Mouse (Mus musculus): ENCODE measurements at regions not wholly inside any gene's neighbourhood (a gene's known extent, or its start where the extent isn't known, plus 50 kb on each side); places are given as distances from the start of the nearest gene placed in this dataset.
"Not testable (repeated sequence)": the region's sequence is repeated elsewhere in the genome, so short reads cannot be mapped to it uniquely, and the experiment has no call there.

- H3K27me3 ChIP-seq (ENCODE audit: insufficient read depth, poor library complexity, severe bottlenecking); H3K36me3 ChIP-seq; H3K9me3 ChIP-seq: not testable (repeated sequence)
- peak; percentile 57 for DNase-seq (ENCODE audit: low spot score)
- Histone ChIP-seq H3K27ac (peak overlapping the region; percentile 93), H3K4me1 (replicated peaks) (peaks cover 37% of the 10 kb centered on the region), H3K4me3 (peak overlapping the region; percentile 24; the same call in 1 of the 2 replicates)
- WGBS: 5% methylated on average over 2 of the region's 2 CpGs
Observed at GRCm38 (mm10) chrX:103532620-103533199, 97.7 kb upstream of the Zcchc13 start.

- Histone ChIP-seq H3K9me3 (no peaks in the 10 kb centered on the region), H3K36me3 (no peaks in the 10 kb centered on the region), H3K27me3 (ENCODE audit: insufficient read depth, poor library complexity, severe bottlenecking) (no peaks in the 10 kb centered on the region), H3K4me1 (replicated peaks) (peaks cover 37% of the 10 kb centered on the region), H3K4me3 (peak overlapping the region; percentile 24; the same call in 1 of the 2 replicates), H3K27ac (peak overlapping the region; percentile 93)
- peak; percentile 68 for DNase-seq (ENCODE audit: low spot score)
- WGBS: 2% methylated on average over 11 of the region's 11 CpGs
Observed at GRCm38 (mm10) chrX:103533306-103533705, 97.1 kb upstream of the Zcchc13 start.

GRCm38 (mm10) chrX:103533831-103534230 lies 96.6 kb upstream of the Zcchc13 start:
- H3K4me1 ChIP-seq (replicated peaks): peaks cover 37% of the 10 kb centered on the region

DNA sequence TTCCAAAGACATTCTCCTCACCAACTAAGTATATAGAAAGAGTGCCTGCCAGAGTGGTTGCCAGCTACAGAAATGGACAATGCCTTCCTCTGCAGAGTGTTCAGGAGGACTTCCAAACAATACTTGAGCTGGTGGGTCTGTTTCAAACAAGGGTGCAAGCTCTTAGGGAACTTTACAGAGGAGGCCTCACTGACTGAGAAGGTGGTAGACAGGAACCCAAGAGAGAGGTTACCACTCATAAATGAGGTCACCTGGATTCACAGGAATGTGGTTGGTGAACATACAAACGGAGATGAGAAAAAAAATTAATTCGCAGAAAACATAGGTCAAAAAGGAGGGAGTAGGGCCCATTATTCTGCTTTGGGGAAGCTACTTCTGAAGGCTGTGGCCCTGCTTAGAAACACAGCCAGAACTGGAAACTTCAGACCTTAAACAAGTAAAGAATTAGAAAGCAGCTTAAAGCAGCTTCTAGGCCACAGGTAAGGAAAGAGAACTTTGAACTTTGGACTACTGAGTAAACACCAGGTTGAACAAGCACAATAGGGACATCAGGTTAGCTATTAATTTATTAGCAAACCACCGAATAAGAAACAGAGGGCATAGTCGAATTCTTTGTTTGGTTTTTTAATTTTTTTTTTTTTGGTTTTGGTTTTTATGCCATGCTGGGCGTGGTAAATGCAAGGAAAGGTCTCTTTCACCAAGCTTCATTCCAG lies 83.7 kb upstream of the Zcchc13 start:
- no peaks in the 10 kb centered on the region for H3K27me3 ChIP-seq (ENCODE audit: insufficient read depth, poor library complexity, severe bottlenecking)
- H3K4me1 ChIP-seq (replicated peaks): no peaks in the 10 kb centered on the region
- no peak overlapping the region for H3K4me3 ChIP-seq
- no peaks in the 10 kb centered on the region for H3K36me3 ChIP-seq
- no peaks in the 10 kb centered on the region for H3K9me3 ChIP-seq
- DNase-seq (ENCODE audit: low spot score): no peak
- WGBS: 79% methylated on average over 5 of the region's 5 CpGs
- no peak overlapping the region for H3K27ac ChIP-seq

More at GRCm38 (mm10) chrX:103533831-103534230, 96.6 kb upstream of the Zcchc13 start:
- Histone ChIP-seq H3K9me3 (no peaks in the 10 kb centered on the region), H3K27ac (peak overlapping the region; percentile 93), H3K27me3 (ENCODE audit: insufficient read depth, poor library complexity, severe bottlenecking) (no peaks in the 10 kb centered on the region), H3K4me3 (no peak overlapping the region), H3K36me3 (no peaks in the 10 kb centered on the region)
- WGBS: 3% methylated on average over 1 of the region's 1 CpGs
- DNase-seq (ENCODE audit: low spot score): no peak

DNA sequence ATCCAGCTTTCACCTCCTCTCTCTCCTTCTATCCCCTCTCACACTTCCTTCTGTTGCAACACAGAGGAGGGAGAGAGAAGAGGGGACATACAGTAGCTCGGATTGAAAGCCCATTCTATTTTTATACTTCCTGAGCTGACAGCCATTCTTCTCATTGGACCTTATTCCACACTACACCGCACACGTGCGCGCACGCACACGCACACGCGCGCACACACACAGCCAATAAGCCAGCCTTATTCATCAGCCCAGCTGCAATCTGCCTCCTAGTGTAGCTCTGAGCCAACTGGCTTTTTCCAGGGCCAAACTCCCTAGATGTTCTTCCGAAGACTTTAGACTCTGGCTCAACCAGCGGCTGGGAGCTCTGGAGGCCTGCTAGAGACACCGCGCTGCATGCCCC lies 79.1 kb upstream of the Zcchc13 start:
- Histone ChIP-seq H3K36me3 (no peaks in the 10 kb centered on the region), H3K27me3 (ENCODE audit: insufficient read depth, poor library complexity, severe bottlenecking) (no peaks in the 10 kb centered on the region), H3K9me3 (no peaks in the 10 kb centered on the region), H3K27ac (no peak overlapping the region), H3K4me3 (no peak overlapping the region), H3K4me1 (replicated peaks) (peaks cover 19% of the 10 kb centered on the region)
- 94% methylated on average over 14 of the region's 14 CpGs for WGBS
- DNase-seq (ENCODE audit: low spot score): no peak

- Histone ChIP-seq H3K4me3 (no peak overlapping the region), H3K27me3 (ENCODE audit: insufficient read depth, poor library complexity, severe bottlenecking) (no peaks in the 10 kb centered on the region), H3K4me1 (replicated peaks) (peaks cover 33% of the 10 kb centered on the region), H3K27ac (no peak overlapping the region), H3K36me3 (no peaks in the 10 kb centered on the region), H3K9me3 (no peaks in the 10 kb centered on the region)
- 96% methylated on average over 3 of the region's 3 CpGs for WGBS
- DNase-seq (ENCODE audit: low spot score): no peak
Observed at GRCm38 (mm10) chrX:103553196-103553595, 77.2 kb upstream of the Zcchc13 start.

- Histone ChIP-seq H3K27me3 (ENCODE audit: insufficient read depth, poor library complexity, severe bottlenecking) (no peaks in the 10 kb centered on the region), H3K9me3 (no peaks in the 10 kb centered on the region), H3K27ac (no peak overlapping the region; the same call in 1 of the 2 replicates), H3K4me1 (replicated peaks) (peaks cover 33% of the 10 kb centered on the region), H3K36me3 (no peaks in the 10 kb centered on the region), H3K4me3 (no peak overlapping the region)
- WGBS: 84% methylated on average over 3 of the region's 3 CpGs
- no peak for DNase-seq (ENCODE audit: low spot score)
Observed at GRCm38 (mm10) chrX:103553605-103554004, 76.8 kb upstream of the Zcchc13 start.

GRCm38 (mm10) chrX:103555041-103555986 lies 75.1 kb upstream of the Zcchc13 start:
- WGBS: 18% methylated on average over 4 of the region's 5 CpGs
- peaks cover 33% of the 10 kb centered on the region for H3K4me1 ChIP-seq (replicated peaks)
- H3K4me3 ChIP-seq; H3K36me3 ChIP-seq; H3K27me3 ChIP-seq (ENCODE audit: insufficient read depth, poor library complexity, severe bottlenecking); H3K9me3 ChIP-seq: not testable (repeated sequence)
- peak; percentile 61 for DNase-seq (ENCODE audit: low spot score)
- H3K27ac ChIP-seq: peak overlapping the region; percentile 86

DNA sequence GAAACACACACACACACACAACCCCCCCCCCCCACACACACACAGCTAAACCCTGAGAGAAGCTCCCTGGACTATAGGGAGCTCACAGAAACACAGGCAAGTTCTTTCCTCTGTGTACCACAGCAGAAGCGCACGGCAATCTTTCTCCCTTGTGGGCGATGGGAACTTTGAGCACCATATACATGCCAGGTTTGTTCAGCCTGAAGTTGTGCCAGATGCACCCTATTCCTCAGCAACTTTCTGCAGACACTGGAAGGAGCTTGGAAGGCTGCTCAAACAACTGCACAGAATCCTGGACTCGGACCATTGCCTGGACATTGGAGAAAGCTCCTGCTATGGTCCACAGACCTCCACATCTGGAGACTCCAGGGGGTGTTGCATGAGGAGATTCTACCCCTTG lies 74.3 kb upstream of the Zcchc13 start:
- 48% methylated on average over 4 of the region's 4 CpGs for WGBS
- no peak overlapping the region for H3K4me3 ChIP-seq

DNA sequence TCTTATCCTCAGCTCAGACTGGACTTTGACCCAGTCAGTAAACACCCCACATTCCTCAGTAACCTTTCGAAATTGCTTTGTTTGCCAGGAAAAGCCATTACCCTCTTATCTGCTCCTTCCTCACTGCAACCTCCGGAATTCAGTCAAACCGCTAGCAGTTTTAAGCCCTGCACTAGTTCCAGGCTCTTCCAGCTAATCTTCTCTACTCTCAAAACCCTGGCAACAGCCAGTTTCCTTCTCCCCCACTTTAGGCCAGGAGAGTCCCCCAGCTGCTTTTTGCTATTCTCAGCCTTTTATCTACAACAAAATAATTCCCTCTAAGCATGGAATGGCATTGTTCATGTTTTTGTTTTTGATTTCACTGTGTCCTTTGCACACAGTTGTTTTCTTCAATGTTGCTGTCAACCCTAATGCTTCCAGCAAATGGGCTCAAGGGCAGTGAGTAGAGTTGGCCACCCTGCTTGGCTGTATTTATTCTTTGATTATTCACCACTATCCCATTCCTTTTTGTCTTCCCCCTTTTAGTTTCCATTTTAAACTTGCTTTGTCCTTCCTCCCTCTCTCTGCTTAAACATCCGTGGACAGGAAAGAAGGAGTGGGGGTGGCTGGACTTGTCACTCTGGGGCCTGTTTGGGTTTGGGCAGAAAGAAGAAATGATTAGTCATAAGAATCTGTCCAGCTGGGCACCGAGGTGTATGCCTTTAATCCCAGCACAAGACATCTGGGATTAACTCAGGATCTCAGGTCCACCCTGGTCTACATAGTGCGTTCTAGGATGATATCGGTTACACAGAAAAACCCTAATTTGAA lies 73.5 kb upstream of the Zcchc13 start:
- peaks cover 33% of the 10 kb centered on the region for H3K4me1 ChIP-seq (replicated peaks)
- no peak for DNase-seq (ENCODE audit: low spot score)
- no peak overlapping the region for H3K4me3 ChIP-seq
- peak overlapping the region; percentile 86 for H3K27ac ChIP-seq
- H3K9me3 ChIP-seq: no peaks in the 10 kb centered on the region
- WGBS: 50% methylated on average over 7 of the region's 7 CpGs
- peaks cover 1% of the 10 kb centered on the region; the same call in 1 of the 2 replicates for H3K36me3 ChIP-seq
- H3K27me3 ChIP-seq (ENCODE audit: insufficient read depth, poor library complexity, severe bottlenecking): no peaks in the 10 kb centered on the region

More for the DNA sequence above, 74.3 kb upstream of the Zcchc13 start:
- Histone ChIP-seq H3K27ac (peak overlapping the region; percentile 86), H3K9me3 (no peaks in the 10 kb centered on the region), H3K27me3 (ENCODE audit: insufficient read depth, poor library complexity, severe bottlenecking) (no peaks in the 10 kb centered on the region), H3K36me3 (no peaks in the 10 kb centered on the region), H3K4me1 (replicated peaks) (peaks cover 33% of the 10 kb centered on the region)
- DNase-seq (ENCODE audit: low spot score): no peak

DNA sequence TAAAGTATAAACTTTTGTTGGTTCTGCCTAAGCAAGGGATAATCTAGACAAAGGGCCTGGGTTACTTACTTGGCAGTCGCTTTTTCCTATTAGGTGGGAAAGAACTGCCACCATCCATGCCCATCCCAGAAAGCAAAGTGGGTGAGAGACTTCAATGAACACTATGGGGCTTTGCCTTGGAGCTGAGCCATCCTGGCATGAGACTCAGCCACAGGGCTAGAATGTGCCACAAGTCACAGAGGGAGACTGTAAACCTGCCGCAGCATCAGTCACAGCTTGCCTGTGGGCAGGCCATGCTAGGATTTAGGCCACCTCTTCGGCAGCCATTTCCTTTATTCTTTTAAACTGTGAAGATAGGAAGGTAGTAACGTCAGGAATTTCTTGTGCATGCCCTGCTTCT lies 72.9 kb upstream of the Zcchc13 start:
- H3K36me3 ChIP-seq: peaks cover 7% of the 10 kb centered on the region; the same call in 1 of the 2 replicates
- no peaks in the 10 kb centered on the region for H3K27me3 ChIP-seq (ENCODE audit: insufficient read depth, poor library complexity, severe bottlenecking)
- peaks cover 33% of the 10 kb centered on the region for H3K4me1 ChIP-seq (replicated peaks)
- H3K27ac ChIP-seq: peak overlapping the region; percentile 86
- DNase-seq (ENCODE audit: low spot score): no peak
- H3K9me3 ChIP-seq: no peaks in the 10 kb centered on the region
- WGBS: 85% methylated on average over 4 of the region's 4 CpGs
- no peak overlapping the region for H3K4me3 ChIP-seq

DNA sequence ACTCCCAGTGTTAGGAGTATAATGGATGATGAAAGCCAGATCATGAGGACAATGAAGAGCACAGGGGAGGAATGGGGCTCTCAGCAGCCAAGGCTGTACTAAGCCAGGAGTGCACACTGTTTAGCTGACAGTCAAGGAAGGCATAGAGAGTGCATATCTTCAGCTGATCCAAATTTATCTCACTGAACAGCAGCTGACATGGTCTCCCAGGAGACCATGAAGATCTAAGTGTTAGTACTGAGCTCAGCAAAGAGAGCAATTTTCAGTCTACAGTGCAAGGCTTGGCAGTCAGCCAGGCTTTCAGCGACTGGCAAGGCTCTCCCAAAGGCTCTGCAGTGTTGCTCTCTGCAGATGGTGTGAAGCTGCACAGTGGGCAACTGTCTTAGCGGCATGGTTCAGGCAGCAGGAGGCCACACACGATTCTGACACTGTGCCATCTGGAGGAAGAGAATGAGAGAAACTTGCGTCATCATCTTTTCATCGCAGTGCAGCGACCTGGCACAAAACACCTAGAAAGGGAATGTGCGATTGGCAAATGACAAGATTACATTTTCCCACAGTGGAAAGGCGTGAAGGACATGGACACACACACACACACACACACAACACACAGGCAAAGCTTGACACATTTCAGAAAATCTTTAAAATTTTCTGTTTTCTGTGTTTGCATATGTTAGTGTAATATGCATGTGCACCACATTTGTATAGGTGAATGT lies 66.7 kb upstream of the Zcchc13 start:
- Histone ChIP-seq H3K4me3 (no peak overlapping the region), H3K36me3 (peaks cover 22% of the 10 kb centered on the region), H3K9me3 (no peaks in the 10 kb centered on the region), H3K27ac (no peak overlapping the region), H3K4me1 (replicated peaks) (no peaks in the 10 kb centered on the region), H3K27me3 (ENCODE audit: insufficient read depth, poor library complexity, severe bottlenecking) (no peaks in the 10 kb centered on the region)
- DNase-seq (ENCODE audit: low spot score): no peak
- WGBS: 84% methylated on average over 8 of the region's 8 CpGs

Measured in hindbrain, embryonic 10.5 days (tissue).